Mouse (Mus musculus) embryonic facial prominence, embryonic 13.5 days (tissue): ENCODE results near the gene Ppp1r12b. TPM values are rescaled to one million over a fixed set of nuclear protein-coding genes. Genes with fewer than 3 reads are reported as not detected.

Experiments
- ATAC-seq: fragments of 200-750 bp; cut with Nextera tagmentation; 2 replicates; pipeline ENCODE4 v1.8.0; 2017; ENCODE audit warnings: low read depth; ENCODE audit not compliant: insufficient number of reproducible peaks, insufficient read depth, low FRiP score, low TSS enrichment
- H3K27ac ChIP-seq: fragments of 300-500 bp; sonication (generic); 2 replicates; pipeline ENCODE4 v1.5.1; 2015; ENCODE audit warnings: moderate library complexity, mild to moderate bottlenecking, inconsistent platforms
- H3K27me3 ChIP-seq: fragments of 300-500 bp; sonication (generic); 2 replicates; pipeline ENCODE4 v1.6.1; 2015; ENCODE audit warnings: mild to moderate bottlenecking, inconsistent platforms
- H3K36me3 ChIP-seq: fragments of 300-500 bp; sonication (generic); 2 replicates; pipeline ENCODE4 v1.6.1; 2015; ENCODE audit warnings: mild to moderate bottlenecking, inconsistent platforms
- H3K4me1 ChIP-seq: fragments of 300-500 bp; sonication (generic); 2 replicates; pipeline ENCODE4 v1.6.1; 2015; ENCODE audit warnings: inconsistent platforms
- H3K4me2 ChIP-seq: fragments of 300-500 bp; sonication (generic); 2 replicates; pipeline ENCODE4 v1.6.1; 2015; ENCODE audit warnings: moderate library complexity, mild to moderate bottlenecking, inconsistent platforms
- H3K4me3 ChIP-seq: fragments of 300-500 bp; sonication (generic); 2 replicates; pipeline ENCODE4 v1.5.1; 2015; ENCODE audit warnings: mild to moderate bottlenecking, inconsistent platforms
- H3K9ac ChIP-seq: fragments of 300-500 bp; sonication (generic); 2 replicates; pipeline ENCODE4 v1.6.1; 2015; ENCODE audit warnings: mild to moderate bottlenecking, inconsistent platforms
- H3K9me3 ChIP-seq: fragments of 300-500 bp; sonication (generic); 2 replicates; pipeline ENCODE4 v1.6.1; 2016; ENCODE audit warnings: inconsistent platforms
- WGBS: fragments of 180-500 bp; shearing (Covaris S2); methylation state at CpG from one replicate; pipeline ENCODE4 v1.1.7; 2015; ENCODE audit warnings: mixed read lengths; 5-methylcytosine and 5-hydroxymethylcytosine counted together
- polyA plus RNA-seq: library from polyadenylated mRNA; unstranded; fragments of >200 nt; fragmentation: Nextera tagmentation; extraction: Ambion mirVana; gene quantifications from 2 replicates; pipeline ENCODE4 v1.2.1, GENCODE M21; 2015

The Ppp1r12b gene
- polyA plus RNA-seq, 1 experiment from 2014 or later: 9.9 TPM

GRCm38 (mm10) chr1:134891916-134892315 lies 63.8 kb downstream of the Ppp1r12b start:
- ATAC-seq: no peak
- peaks cover 26% of the 10 kb centered on the region for H3K36me3 ChIP-seq
- no peak overlapping the region for H3K4me3 ChIP-seq
- no peaks in the 10 kb centered on the region for H3K27me3 ChIP-seq
- no peak overlapping the region for H3K9ac ChIP-seq
- no peak overlapping the region for H3K4me2 ChIP-seq
- no peak overlapping the region for H3K27ac ChIP-seq
- WGBS: 81% methylated on average over 5 of the region's 5 CpGs
- no peaks in the 10 kb centered on the region for H3K4me1 ChIP-seq
- no peaks in the 10 kb centered on the region for H3K9me3 ChIP-seq

DNA sequence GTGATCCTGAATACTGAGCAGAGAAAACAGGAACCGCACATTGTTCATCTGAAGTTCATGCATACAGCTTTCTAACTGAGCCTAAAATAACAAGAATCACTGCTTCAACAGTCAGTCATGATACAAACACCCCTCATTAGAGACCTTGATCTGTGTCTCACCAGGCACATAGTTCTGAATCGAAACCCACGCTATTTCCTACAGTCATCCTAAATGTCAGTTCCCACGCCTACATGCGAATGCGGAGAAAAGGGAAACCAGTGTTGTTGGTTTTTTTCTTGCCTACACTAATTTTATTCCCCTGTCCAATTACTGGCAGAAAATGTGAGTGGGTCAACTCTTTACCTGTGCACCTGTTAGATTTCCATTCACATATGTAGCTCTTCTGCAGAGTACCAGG lies 66.1 kb downstream of the Ppp1r12b start:
- Histone ChIP-seq H3K4me1 (no peaks in the 10 kb centered on the region), H3K27ac (no peak overlapping the region), H3K4me3 (no peak overlapping the region), H3K9ac (no peak overlapping the region), H3K9me3 (no peaks in the 10 kb centered on the region), H3K36me3 (peaks cover 14% of the 10 kb centered on the region), H3K4me2 (no peak overlapping the region), H3K27me3 (no peaks in the 10 kb centered on the region)
- 95% methylated on average over 6 of the region's 6 CpGs for WGBS
- no peak for ATAC-seq

- H3K9ac ChIP-seq: no peak overlapping the region
- WGBS: 56% methylated on average over 4 of the region's 4 CpGs
- H3K27ac ChIP-seq: no peak overlapping the region
- no peak overlapping the region for H3K4me2 ChIP-seq
- H3K4me1 ChIP-seq: no peaks in the 10 kb centered on the region
- H3K4me3 ChIP-seq: no peak overlapping the region
- no peak for ATAC-seq
- H3K27me3 ChIP-seq: no peaks in the 10 kb centered on the region
- H3K36me3 ChIP-seq: peaks cover 36% of the 10 kb centered on the region
- H3K9me3 ChIP-seq: no peaks in the 10 kb centered on the region
Observed at GRCm38 (mm10) chr1:134875800-134876199, 79.9 kb downstream of the Ppp1r12b start.

GRCm38 (mm10) chr1:134872678-134873077 lies 83.1 kb downstream of the Ppp1r12b start:
- WGBS: 90% methylated on average over 6 of the region's 6 CpGs
- no peak overlapping the region for H3K4me2 ChIP-seq
- no peak overlapping the region for H3K9ac ChIP-seq
- peaks cover 41% of the 10 kb centered on the region for H3K36me3 ChIP-seq
- H3K4me3 ChIP-seq: no peak overlapping the region
- H3K9me3 ChIP-seq: no peaks in the 10 kb centered on the region
- H3K27ac ChIP-seq: no peak overlapping the region
- no peak for ATAC-seq
- no peaks in the 10 kb centered on the region for H3K27me3 ChIP-seq
- no peaks in the 10 kb centered on the region for H3K4me1 ChIP-seq

GRCm38 (mm10) chr1:134866426-134866825 lies 89.3 kb downstream of the Ppp1r12b start:
- peaks cover 9% of the 10 kb centered on the region for H3K4me1 ChIP-seq
- no peaks in the 10 kb centered on the region for H3K27me3 ChIP-seq
- H3K27ac ChIP-seq: no peak overlapping the region
- no peak overlapping the region for H3K4me3 ChIP-seq
- WGBS: 79% methylated on average over 2 of the region's 2 CpGs
- H3K36me3 ChIP-seq: peaks cover 22% of the 10 kb centered on the region
- no peaks in the 10 kb centered on the region for H3K9me3 ChIP-seq
- H3K4me2 ChIP-seq: no peak overlapping the region
- H3K9ac ChIP-seq: no peak overlapping the region
- ATAC-seq: no peak

DNA sequence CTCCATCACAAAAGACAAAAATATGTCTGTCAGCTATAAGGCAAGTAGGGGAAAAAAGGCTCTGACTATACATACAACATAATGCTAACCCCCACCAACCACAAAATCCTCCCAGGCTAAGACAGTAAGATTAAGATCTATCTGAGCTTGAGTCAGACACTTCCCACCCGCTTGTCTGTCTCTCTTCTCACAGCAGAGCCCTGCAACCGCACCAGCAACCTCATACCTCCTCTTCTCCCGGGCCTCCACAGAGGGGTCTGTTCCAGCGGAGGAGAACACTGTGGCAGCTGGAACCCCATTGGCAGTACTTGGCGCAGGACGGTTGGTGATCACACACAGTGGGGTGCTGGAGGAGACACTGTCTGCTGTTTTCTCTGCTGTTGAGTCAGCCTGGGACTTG lies 90.2 kb downstream of the Ppp1r12b start:
- H3K4me3 ChIP-seq: no peak overlapping the region
- no peak overlapping the region for H3K27ac ChIP-seq
- no peak overlapping the region for H3K9ac ChIP-seq
- H3K4me1 ChIP-seq: peaks cover 9% of the 10 kb centered on the region
- H3K9me3 ChIP-seq: no peaks in the 10 kb centered on the region
- H3K36me3 ChIP-seq: peaks cover 22% of the 10 kb centered on the region
- WGBS: 52% methylated on average over 6 of the region's 6 CpGs
- H3K4me2 ChIP-seq: no peak overlapping the region
- H3K27me3 ChIP-seq: no peaks in the 10 kb centered on the region
- no peak for ATAC-seq

GRCm38 (mm10) chr1:134860538-134860937 lies 95.2 kb downstream of the Ppp1r12b start:
- no peak overlapping the region for H3K4me3 ChIP-seq
- no peak overlapping the region for H3K27ac ChIP-seq
- 28% methylated on average over 2 of the region's 2 CpGs for WGBS
- no peak overlapping the region for H3K4me2 ChIP-seq
- no peaks in the 10 kb centered on the region for H3K9me3 ChIP-seq
- H3K36me3 ChIP-seq: peaks cover 6% of the 10 kb centered on the region; the same call in 1 of the 2 replicates
- H3K4me1 ChIP-seq: peaks cover 3% of the 10 kb centered on the region; the same call in 1 of the 2 replicates
- no peak for ATAC-seq
- no peaks in the 10 kb centered on the region for H3K27me3 ChIP-seq
- no peak overlapping the region for H3K9ac ChIP-seq

DNA sequence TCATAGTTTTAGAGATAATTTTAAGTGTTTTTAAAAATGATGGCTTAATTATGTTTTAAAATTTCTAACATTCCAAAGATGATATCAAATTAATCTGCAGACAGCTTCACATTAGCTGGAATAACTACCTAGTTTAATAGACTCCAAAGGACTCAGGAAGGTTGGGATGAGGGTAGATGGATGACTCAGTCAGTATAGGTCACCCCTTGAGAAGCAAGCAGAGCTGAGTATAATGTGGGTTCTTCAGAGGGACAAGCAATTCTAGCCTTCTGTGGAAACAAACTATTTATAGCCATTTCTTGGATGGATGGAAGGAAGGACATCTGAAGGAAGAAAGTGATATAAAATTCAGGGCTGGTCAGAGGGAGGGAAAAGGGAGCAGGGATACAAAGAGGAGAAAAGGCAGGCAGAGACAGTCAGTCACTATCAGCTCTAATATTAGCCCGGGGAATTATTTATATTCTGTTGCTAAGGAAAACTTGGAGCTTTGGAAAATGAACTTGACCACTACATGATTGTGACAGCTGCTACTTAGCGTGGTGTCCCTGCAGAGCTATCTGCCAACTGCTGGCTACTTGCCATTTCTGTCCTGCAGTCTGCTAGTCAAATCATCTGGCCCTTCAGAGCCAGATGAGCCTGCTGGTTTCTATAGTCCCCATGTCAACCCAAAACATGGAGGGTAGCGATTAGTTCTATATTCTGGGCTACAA lies 97.2 kb downstream of the Ppp1r12b start:
- Histone ChIP-seq H3K9me3 (no peaks in the 10 kb centered on the region), H3K4me2 (no peak overlapping the region), H3K27ac (no peak overlapping the region), H3K36me3 (peaks cover 6% of the 10 kb centered on the region; the same call in 1 of the 2 replicates), H3K27me3 (no peaks in the 10 kb centered on the region), H3K4me3 (no peak overlapping the region), H3K9ac (no peak overlapping the region), H3K4me1 (no peaks in the 10 kb centered on the region)
- WGBS: 83% methylated on average over 3 of the region's 3 CpGs
- no peak for ATAC-seq

DNA sequence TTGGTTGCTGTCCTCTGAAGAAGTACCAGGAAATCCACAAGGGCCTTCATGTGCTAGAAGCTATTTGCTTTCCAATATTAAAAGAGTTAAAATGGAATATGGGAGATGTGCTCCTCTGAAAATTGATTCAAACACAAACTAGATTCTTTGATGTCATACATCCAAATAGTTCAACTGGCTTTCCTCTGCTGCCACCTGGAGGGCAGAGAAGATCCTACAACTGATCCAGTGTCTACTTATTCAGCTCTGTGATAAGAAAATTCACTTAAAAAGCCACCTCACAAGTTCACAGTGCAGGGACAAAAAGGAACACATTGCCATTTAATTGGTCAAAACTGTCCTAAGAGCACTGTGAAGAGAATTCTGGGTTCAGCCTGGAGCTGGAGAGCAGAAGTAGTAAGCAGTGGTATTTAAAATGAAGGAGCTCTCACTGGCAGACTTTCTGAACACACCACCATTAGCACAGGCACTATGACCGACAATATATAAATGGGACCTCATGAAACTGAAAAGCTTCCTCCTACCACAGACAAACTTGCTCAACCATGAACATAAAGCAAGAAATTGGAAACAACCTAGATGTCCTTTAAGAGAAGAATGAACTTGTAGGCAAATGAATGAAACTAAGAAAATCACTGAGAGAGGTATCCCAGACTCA lies 101.3 kb downstream of the Ppp1r12b start:
- ATAC-seq: no peak
- Histone ChIP-seq H3K4me3 (no peak overlapping the region), H3K4me1 (no peaks in the 10 kb centered on the region), H3K27ac (no peak overlapping the region), H3K9me3 (no peaks in the 10 kb centered on the region), H3K36me3 (peaks cover 12% of the 10 kb centered on the region; the same call in 1 of the 2 replicates), H3K27me3 (no peaks in the 10 kb centered on the region), H3K4me2 (no peak overlapping the region), H3K9ac (no peak overlapping the region)
- 77% methylated on average over 1 of the region's 1 CpGs for WGBS

DNA sequence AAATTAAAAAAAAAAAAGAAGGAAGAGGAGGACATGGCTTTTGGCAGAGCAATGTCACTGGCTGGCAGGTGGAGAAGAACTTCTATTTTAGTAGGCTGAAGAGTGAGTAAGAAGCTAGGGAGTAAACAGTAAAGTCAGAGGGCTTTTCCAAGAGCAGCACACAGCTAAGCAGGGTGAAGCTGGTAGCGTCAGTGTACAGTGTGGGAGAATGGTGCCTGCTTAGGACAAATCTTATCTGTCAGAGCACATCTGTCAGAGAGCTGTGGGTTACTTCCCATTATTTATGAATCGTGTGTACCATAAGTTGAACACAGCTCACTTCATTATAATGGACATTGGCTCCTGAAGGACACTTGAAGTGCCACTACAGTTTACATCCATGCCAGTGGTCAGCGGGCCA lies 102.9 kb downstream of the Ppp1r12b start:
- 87% methylated on average over 3 of the region's 3 CpGs for WGBS
- H3K27me3 ChIP-seq: no peaks in the 10 kb centered on the region
- peaks cover 12% of the 10 kb centered on the region; the same call in 1 of the 2 replicates for H3K36me3 ChIP-seq
- H3K4me1 ChIP-seq: no peaks in the 10 kb centered on the region
- H3K27ac ChIP-seq: no peak overlapping the region
- H3K9me3 ChIP-seq: no peaks in the 10 kb centered on the region
- no peak overlapping the region for H3K9ac ChIP-seq
- no peak overlapping the region for H3K4me3 ChIP-seq
- no peak overlapping the region for H3K4me2 ChIP-seq
- no peak for ATAC-seq

DNA sequence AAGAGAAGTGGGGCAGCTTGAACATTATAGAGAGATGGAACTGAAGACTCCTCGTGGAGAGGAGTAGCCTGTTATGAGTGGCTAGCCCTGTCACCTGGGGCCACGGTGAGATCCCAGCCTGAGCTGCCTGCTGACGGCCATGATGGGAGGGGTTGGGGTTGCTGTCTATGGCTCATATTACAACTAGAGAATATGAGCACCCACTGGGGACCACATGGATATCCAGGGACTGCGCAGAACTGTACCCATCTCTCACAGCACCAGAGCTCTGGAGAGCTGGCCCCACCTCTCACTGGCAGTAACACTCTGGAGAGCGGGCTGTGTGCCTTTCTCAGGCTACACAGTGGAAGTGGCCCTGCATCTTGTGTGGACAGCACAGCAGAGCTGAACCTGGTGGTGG lies 104.5 kb downstream of the Ppp1r12b start:
- Histone ChIP-seq H3K4me3 (no peak overlapping the region), H3K9me3 (no peaks in the 10 kb centered on the region), H3K9ac (no peak overlapping the region), H3K4me2 (no peak overlapping the region), H3K36me3 (peaks cover 12% of the 10 kb centered on the region; the same call in 1 of the 2 replicates), H3K4me1 (peaks cover 14% of the 10 kb centered on the region), H3K27me3 (no peaks in the 10 kb centered on the region), H3K27ac (no peak overlapping the region)
- ATAC-seq: peak; percentile 37; the same call in 1 of the 2 replicates
- WGBS: 73% methylated on average over 5 of the region's 5 CpGs

DNA sequence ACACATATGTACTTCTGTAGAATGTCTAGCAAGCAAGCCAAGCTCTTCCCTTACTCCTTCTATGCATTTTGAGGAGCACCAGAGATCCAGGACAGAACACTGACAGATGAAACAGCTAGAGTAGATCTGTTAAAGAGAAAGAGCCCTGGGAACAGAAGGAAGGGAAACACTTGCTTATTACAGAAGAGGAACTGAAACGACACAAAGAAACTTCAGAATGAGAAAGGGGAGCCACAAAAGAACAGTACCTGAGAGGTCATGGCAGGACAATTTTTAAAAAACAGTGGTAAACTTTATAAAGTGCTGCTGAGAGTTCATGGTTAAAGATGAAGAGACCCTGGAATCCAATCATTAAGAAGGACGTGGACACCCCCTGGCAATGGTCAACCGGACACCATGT lies 105.4 kb downstream of the Ppp1r12b start:
- Histone ChIP-seq H3K27ac (no peak overlapping the region), H3K36me3 (peaks cover 12% of the 10 kb centered on the region; the same call in 1 of the 2 replicates), H3K9me3 (no peaks in the 10 kb centered on the region), H3K4me1 (peaks cover 15% of the 10 kb centered on the region), H3K9ac (no peak overlapping the region), H3K4me3 (no peak overlapping the region), H3K27me3 (no peaks in the 10 kb centered on the region), H3K4me2 (no peak overlapping the region)
- no peak for ATAC-seq
- 89% methylated on average over 3 of the region's 3 CpGs for WGBS
